Mouse (Mus musculus) heart, embryonic 16.5 days (tissue): ENCODE measurements around the gene Shf. TPM values are rescaled to one million over a fixed set of nuclear protein-coding genes. Genes with fewer than 3 reads are reported as not detected.
"Not testable (repeated sequence)": the region's sequence is repeated elsewhere in the genome, so short reads cannot be mapped to it uniquely, and the experiment has no call there.

Experiments
- ATAC-seq: fragments of 200-750 bp; cut with Nextera tagmentation; replicated peaks from 2 replicates; pipeline ENCODE4 v1.8.0; 2017; ENCODE audit warnings: moderate number of reproducible peaks; ENCODE audit not compliant: insufficient read depth, low FRiP score; ENCODE audit errors: extremely low read depth
- H3K27ac ChIP-seq: fragments of 300-500 bp; sonication (generic); 2 replicates; pipeline ENCODE4 v1.5.1; 2014; ENCODE audit warnings: mild to moderate bottlenecking, low read length, control low read depth, moderate library complexity
- H3K27me3 ChIP-seq: fragments of 300-500 bp; sonication (generic); 2 replicates; pipeline ENCODE4 v1.6.1; 2014; ENCODE audit warnings: low read length, mixed read lengths; ENCODE audit not compliant: control insufficient read depth, insufficient read depth
- H3K36me3 ChIP-seq: fragments of 300-500 bp; sonication (generic); 2 replicates; pipeline ENCODE4 v1.6.1; 2014; ENCODE audit not compliant: control insufficient read depth, insufficient read depth
- H3K4me1 ChIP-seq: fragments of 300-500 bp; sonication (generic); 2 replicates; pipeline ENCODE4 v1.6.1; 2014; ENCODE audit warnings: low read length, mixed read lengths; ENCODE audit not compliant: control insufficient read depth, insufficient read depth
- H3K4me2 ChIP-seq: fragments of 300-500 bp; sonication (generic); 2 replicates; pipeline ENCODE4 v1.6.1; 2014; ENCODE audit warnings: low read depth, mild to moderate bottlenecking, control low read depth, low read length
- H3K4me3 ChIP-seq: fragments of 300-500 bp; sonication (generic); 2 replicates; pipeline ENCODE4 v1.5.1; 2014; ENCODE audit warnings: mild to moderate bottlenecking, control low read depth, low read length
- H3K9ac ChIP-seq: fragments of 300-500 bp; sonication (generic); 2 replicates; pipeline ENCODE4 v1.6.1; 2014; ENCODE audit warnings: low read length, control low read depth
- H3K9me3 ChIP-seq: fragments of 300-500 bp; sonication (generic); replicated peaks from 2 replicates; pipeline ENCODE4 v1.6.1; 2016; ENCODE audit warnings: low read length; ENCODE audit not compliant: control insufficient read depth
- WGBS: fragments of 180-500 bp; shearing (Covaris S2); extraction: QIAGEN DNeasy Blood & Tissue Kit; methylation state at CpG from one replicate; pipeline ENCODE4 v1.1.7; 2014; 5-methylcytosine and 5-hydroxymethylcytosine counted together
- polyA plus RNA-seq: library from polyadenylated mRNA; unstranded; fragments of >200 nt; fragmentation: Nextera tagmentation; extraction: Ambion mirVana; gene quantifications from 2 replicates; pipeline ENCODE4 v1.2.1, GENCODE M21; 2015

The Shf gene
- polyA plus RNA-seq = 2.0 TPM in 2 replicates

GRCm38 (mm10) chr2:122368995-122369739 is at the start of gene Shf:
Gene Shf (minus strand): TSS chr2:122369162.
- Histone ChIP-seq H3K9me3 (no peaks in the 10 kb centered on the region), H3K36me3 (no peaks in the 10 kb centered on the region), H3K4me2 (peak within 1 kb of the TSS; percentile 97), H3K9ac (peak within 1 kb of the TSS; percentile 90), H3K4me1 (peaks cover 11% of the 10 kb centered on the region), H3K27ac (peak within 1 kb of the TSS; percentile 51; the same call in 1 of the 2 replicates), H3K27me3 (0 out of 2 replicates have a peak, but pooled peaks cover 2% of the 10 kb centered on the region), H3K4me3 (peak within 1 kb of the TSS; percentile 88)
- peak; percentile 91 for ATAC-seq
- under 1% methylated on average over 43 of the region's 54 CpGs for WGBS

- Histone ChIP-seq H3K9me3 (no peaks in the 10 kb centered on the region), H3K36me3 (no peaks in the 10 kb centered on the region), H3K27me3 (no peaks in the 10 kb centered on the region), H3K4me2 (no peak overlapping the region), H3K4me3 (no peak overlapping the region), H3K27ac (no peak overlapping the region), H3K9ac (no peak overlapping the region), H3K4me1 (no peaks in the 10 kb centered on the region)
- ATAC-seq = no peak
- WGBS = 73% methylated on average over 7 of the region's 7 CpGs
These were observed 40.0 kb upstream of the Shf start for GRCm38 (mm10) chr2:122408928-122409327.

GRCm38 (mm10) chr2:122407607-122408006 is 38.6 kb upstream of the Shf start:
- WGBS = 77% methylated on average over 2 of the region's 2 CpGs

GRCm38 (mm10) chr2:122396150-122396549 is 27.2 kb upstream of the Shf start:
- H3K4me3 ChIP-seq = no peak overlapping the region
- no peak overlapping the region for H3K9ac ChIP-seq
- H3K4me2 ChIP-seq = no peak overlapping the region
- 85% methylated on average over 1 of the region's 1 CpGs for WGBS
- no peaks in the 10 kb centered on the region for H3K4me1 ChIP-seq
- H3K27me3 ChIP-seq = no peaks in the 10 kb centered on the region
- no peaks in the 10 kb centered on the region for H3K36me3 ChIP-seq
- no peak for ATAC-seq
- no peaks in the 10 kb centered on the region for H3K9me3 ChIP-seq
- H3K27ac ChIP-seq = no peak overlapping the region

More at GRCm38 (mm10) chr2:122407607-122408006, 38.6 kb upstream of the Shf start:
- no peak overlapping the region for H3K27ac ChIP-seq
- no peak overlapping the region for H3K9ac ChIP-seq
- H3K27me3 ChIP-seq = no peaks in the 10 kb centered on the region
- no peaks in the 10 kb centered on the region for H3K36me3 ChIP-seq
- H3K4me2 ChIP-seq = no peak overlapping the region
- no peak for ATAC-seq
- H3K4me3 ChIP-seq = no peak overlapping the region
- no peaks in the 10 kb centered on the region for H3K9me3 ChIP-seq
- H3K4me1 ChIP-seq = no peaks in the 10 kb centered on the region

- not testable (repeated sequence) for H3K4me1 ChIP-seq, H3K9me3 ChIP-seq, H3K4me3 ChIP-seq, H3K27me3 ChIP-seq, H3K36me3 ChIP-seq, H3K9ac ChIP-seq, ATAC-seq, H3K27ac ChIP-seq, H3K4me2 ChIP-seq
- WGBS = 94% methylated on average over 3 of the region's 3 CpGs
These were observed 18.2 kb upstream of the Shf start for GRCm38 (mm10) chr2:122387135-122387534.

GRCm38 (mm10) chr2:122385095-122385494 is 16.1 kb upstream of the Shf start:
- ATAC-seq = no peak
- no peak overlapping the region for H3K9ac ChIP-seq
- H3K9me3 ChIP-seq = no peaks in the 10 kb centered on the region
- no peaks in the 10 kb centered on the region for H3K27me3 ChIP-seq
- no peak overlapping the region for H3K27ac ChIP-seq
- no peak overlapping the region for H3K4me3 ChIP-seq
- 51% methylated on average over 3 of the region's 3 CpGs for WGBS
- no peak overlapping the region for H3K4me2 ChIP-seq
- no peaks in the 10 kb centered on the region for H3K36me3 ChIP-seq
- H3K4me1 ChIP-seq = 0 out of 2 replicates have a peak, but pooled peaks cover 3% of the 10 kb centered on the region

GRCm38 (mm10) chr2:122382121-122382520 is 13.2 kb upstream of the Shf start:
- 69% methylated on average over 6 of the region's 6 CpGs for WGBS

GRCm38 (mm10) chr2:122381329-122382103 is 12.6 kb upstream of the Shf start:
- no peak overlapping the region for H3K27ac ChIP-seq
- H3K4me3 ChIP-seq = no peak overlapping the region
- H3K4me1 ChIP-seq = peaks cover 5% of the 10 kb centered on the region; the same call in 1 of the 2 replicates
- no peaks in the 10 kb centered on the region for H3K27me3 ChIP-seq
- 60% methylated on average over 16 of the region's 16 CpGs for WGBS
- H3K4me2 ChIP-seq = peak overlapping the region; percentile 54; the same call in 1 of the 2 replicates
- H3K9ac ChIP-seq = no peak overlapping the region
- no peak for ATAC-seq
- no peaks in the 10 kb centered on the region for H3K9me3 ChIP-seq
- H3K36me3 ChIP-seq = no peaks in the 10 kb centered on the region

More at GRCm38 (mm10) chr2:122382121-122382520, 13.2 kb upstream of the Shf start:
- Histone ChIP-seq H3K9ac (no peak overlapping the region), H3K4me1 (peaks cover 5% of the 10 kb centered on the region; the same call in 1 of the 2 replicates), H3K36me3 (no peaks in the 10 kb centered on the region), H3K27me3 (no peaks in the 10 kb centered on the region), H3K9me3 (no peaks in the 10 kb centered on the region), H3K4me3 (no peak overlapping the region), H3K4me2 (no peak overlapping the region), H3K27ac (no peak overlapping the region)
- ATAC-seq = no peak
